Mouse (Mus musculus) gastrocnemius, postnatal 36 days (tissue): ENCODE data around the gene Lin7a. TPM values are rescaled to one million over a fixed set of nuclear protein-coding genes. Genes with fewer than 3 reads are reported as not detected.
"Not testable (repeated sequence)": the region's sequence is repeated elsewhere in the genome, so short reads cannot be mapped to it uniquely, and the experiment has no call there.

Experiments used
- DNase-seq, 2 experiments: peaks; one replicate each; pipeline ENCODE4 v3.0.0; 2022
- intact Hi-C: fragments of 180-260 bp; cut with DNase I; formaldehyde crosslinking; loops from one replicate; pipeline ENCODE4 v1.15.1; 2025
- total RNA-seq, 2 experiments: library from RNA; stranded (reverse); gene quantifications; 2 replicates each; pipeline ENCODE4 v1.2.3; 2021

Lin7a gene
- total RNA-seq, 2 experiments from 2014 or later: 1.3 to 1.5 TPM

DNA sequence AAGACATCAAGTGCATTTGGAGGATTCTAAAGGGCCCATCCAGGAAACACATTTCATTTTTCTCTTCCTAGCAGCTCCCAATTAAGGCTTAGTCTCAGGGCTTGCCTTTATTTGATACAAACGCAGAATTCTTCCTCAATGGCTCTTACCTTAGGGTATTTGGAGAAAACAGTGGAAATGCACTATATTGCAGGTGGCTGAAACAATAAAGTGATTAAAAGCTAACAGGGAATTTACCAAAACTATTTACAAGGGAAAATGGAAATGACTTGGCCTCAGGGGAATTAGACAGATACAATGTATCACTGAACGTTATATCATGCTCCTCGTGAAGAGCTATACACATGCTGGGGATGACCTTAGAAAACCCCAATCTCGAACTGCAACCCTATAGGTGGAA lies 35.3 kb upstream of the Lin7a start:
- intact Hi-C loops: no loop called here

GRCm38 (mm10) chr10:107237076-107237475 lies 34.4 kb upstream of the Lin7a start:
- intact Hi-C loops: no loop called here

More for the DNA sequence above, 35.3 kb upstream of the Lin7a start:
- no peak for DNase-seq

DNA sequence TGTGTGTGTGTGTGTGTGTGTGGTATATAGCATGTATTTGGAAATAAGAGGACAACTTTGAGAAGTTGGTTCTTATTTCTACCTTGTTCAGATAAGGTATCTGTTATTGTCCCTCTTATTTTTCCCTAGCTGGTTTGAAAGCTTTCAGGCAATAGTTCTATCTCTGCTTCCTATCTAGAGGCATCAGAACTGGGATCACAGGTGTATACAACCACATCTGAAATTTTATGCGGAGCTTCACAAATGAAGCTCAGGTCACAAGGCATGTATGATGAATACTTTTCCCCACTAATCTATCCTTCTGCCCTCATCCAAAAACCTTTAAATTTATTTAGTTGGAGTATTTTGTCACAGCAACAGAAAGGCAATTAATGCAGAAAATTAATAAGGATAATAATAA lies 33.8 kb upstream of the Lin7a start:
- DNase-seq: no peak

More at GRCm38 (mm10) chr10:107237076-107237475, 34.4 kb upstream of the Lin7a start:
- no peak for DNase-seq

GRCm38 (mm10) chr10:107238151-107238860 lies 33.2 kb upstream of the Lin7a start:
- DNase-seq: no peak

More for the DNA sequence above, 33.8 kb upstream of the Lin7a start:
- intact Hi-C loops: no loop called here

DNA sequence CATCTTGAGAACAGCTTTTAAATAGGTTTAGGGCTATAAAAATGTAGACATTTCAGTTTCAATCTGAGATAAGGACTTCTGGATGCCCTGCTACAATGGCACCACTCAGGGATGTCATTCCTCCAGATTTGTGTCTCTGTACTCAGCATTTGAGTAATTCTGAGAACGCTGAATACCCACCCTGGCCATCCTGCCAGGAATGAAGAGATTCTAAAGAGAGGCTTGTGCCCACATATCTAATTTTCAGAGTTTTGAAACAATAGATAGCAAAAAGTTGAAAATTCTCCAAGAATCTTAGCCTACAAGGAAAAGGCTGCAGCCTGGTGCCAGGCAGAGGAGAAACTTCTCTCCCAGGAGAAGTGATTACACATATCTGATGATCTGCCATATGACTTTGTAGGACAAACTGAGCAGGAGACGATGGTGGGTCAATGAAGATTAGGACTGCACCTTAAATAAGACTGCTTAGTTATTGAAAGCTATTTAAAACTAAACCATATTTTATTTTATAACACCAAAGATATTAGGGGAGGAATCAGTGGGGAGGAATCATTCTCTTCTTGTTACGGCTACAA lies 32.5 kb upstream of the Lin7a start:
- intact Hi-C loops: no loop called here
- no peak for DNase-seq

More at GRCm38 (mm10) chr10:107238151-107238860, 33.2 kb upstream of the Lin7a start:
- intact Hi-C loops: no loop called here

DNA sequence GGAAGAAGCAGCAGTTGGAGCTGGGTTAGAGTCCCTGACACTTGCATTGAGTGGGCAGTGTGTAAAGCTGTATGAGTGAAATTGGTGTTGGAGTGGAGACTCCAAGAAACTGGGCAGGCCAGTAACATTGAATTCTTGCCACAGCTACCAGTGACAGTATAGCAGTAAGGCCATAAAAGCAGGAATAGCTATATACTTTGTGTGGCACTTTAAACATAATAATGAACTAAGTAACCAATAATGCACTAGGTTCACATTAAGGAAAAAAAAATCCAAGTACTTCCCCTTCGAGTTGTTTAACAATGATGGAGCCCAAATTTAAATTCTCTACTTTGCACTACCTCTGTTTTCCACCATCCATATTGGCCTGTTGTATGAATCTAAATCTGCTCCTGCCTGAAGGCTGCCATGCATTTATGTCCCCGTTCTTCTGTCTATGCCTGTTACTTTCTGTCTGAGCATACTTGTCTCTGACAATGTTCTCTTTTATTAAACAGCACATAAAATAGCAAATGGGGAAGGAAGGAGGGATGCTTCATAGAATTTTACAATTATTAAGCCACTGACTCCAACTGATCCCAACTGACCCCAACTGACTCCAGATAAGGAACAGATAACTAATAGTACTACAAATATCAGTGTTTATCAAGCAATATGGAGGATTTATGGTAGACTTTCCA lies 31.7 kb upstream of the Lin7a start:
- no peak for DNase-seq
- intact Hi-C loops: no loop called here

GRCm38 (mm10) chr10:107240446-107240845 lies 31.0 kb upstream of the Lin7a start:
- intact Hi-C loops: no loop called here

DNA sequence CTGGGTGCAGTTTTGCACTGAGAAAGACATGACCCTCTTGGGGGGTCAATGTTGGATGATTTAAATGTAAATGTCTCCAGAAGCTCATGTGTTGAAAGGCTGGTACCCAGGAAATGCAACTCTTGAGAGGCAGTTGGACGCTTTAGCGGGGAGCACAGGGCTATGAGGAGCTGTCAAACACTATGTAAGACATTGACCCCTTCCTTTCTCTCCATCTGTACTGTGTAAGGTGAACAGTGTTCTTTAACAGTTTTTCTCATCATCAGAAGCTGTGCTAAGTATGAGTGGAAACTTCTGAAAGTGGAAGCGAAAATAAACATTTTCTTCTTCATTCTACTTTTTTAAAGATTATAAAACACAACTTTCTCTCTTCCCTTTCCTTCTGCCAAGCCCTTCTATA lies 30.5 kb upstream of the Lin7a start:
- no peak for DNase-seq
- intact Hi-C loops: no loop called here

More at GRCm38 (mm10) chr10:107240446-107240845, 31.0 kb upstream of the Lin7a start:
- DNase-seq: no peak

GRCm38 (mm10) chr10:107241406-107241805 lies 30.1 kb upstream of the Lin7a start:
- intact Hi-C loops: no loop called here

DNA sequence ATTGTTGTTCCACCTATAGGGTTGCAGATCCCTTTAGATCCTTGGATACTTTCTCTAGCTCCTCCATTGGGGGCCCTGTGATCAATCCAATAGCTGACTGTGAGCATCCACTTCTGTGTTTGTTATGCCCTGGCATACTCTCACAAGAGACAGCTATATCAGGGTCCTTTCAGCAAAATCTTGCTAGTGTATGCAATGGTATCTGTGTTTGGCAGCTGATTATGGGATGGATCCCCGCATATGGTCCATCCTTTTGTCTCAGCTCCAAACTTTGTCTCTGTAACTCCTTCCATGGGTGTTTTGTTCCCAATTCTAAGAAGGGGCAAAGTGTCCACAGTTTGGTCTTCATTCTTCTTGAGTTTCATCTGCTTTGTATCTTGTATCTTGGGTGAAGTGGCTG lies 29.5 kb upstream of the Lin7a start:
- intact Hi-C loops, DNase-seq: not testable (repeated sequence)

More at GRCm38 (mm10) chr10:107241406-107241805, 30.1 kb upstream of the Lin7a start:
- DNase-seq: no peak

GRCm38 (mm10) chr10:107242696-107243400 lies 28.6 kb upstream of the Lin7a start:
- intact Hi-C loops: no loop called here
- no peak for DNase-seq

GRCm38 (mm10) chr10:107244211-107244610 lies 27.3 kb upstream of the Lin7a start:
- intact Hi-C loops: no loop called here
- DNase-seq: no peak

GRCm38 (mm10) chr10:107244691-107245530 lies 26.6 kb upstream of the Lin7a start:
- intact Hi-C loops: no loop called here
- DNase-seq: no peak

- intact Hi-C loops: no loop called here
- DNase-seq: no peak
Observed at GRCm38 (mm10) chr10:107245531-107245840, 26.0 kb upstream of the Lin7a start.

DNA sequence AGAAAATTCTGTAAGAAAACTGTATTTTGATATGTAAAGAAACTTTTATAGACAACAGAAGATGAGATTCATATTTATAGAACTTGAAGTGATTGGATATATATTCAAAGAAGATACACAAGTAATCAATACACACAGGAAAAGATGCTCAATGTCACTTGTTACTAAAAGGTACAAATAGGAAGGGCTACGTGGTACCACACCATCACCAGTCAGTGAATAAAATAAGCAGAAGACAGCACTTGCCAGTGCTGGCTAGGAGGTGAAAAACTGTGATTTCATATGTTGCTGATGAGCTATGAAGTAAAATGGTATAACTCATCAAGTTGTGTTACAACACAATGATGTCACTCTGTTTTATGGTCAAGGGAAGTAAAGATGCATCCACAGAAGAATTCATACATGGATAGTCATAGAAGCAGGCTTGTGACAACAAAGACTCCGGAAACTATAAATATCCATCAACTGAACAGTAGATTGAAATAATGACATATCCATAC lies 25.5 kb upstream of the Lin7a start:
- intact Hi-C loops: no loop called here
- no peak for DNase-seq

GRCm38 (mm10) chr10:107247001-107247670 lies 24.4 kb upstream of the Lin7a start:
- DNase-seq: no peak
- intact Hi-C loops: no loop called here

DNA sequence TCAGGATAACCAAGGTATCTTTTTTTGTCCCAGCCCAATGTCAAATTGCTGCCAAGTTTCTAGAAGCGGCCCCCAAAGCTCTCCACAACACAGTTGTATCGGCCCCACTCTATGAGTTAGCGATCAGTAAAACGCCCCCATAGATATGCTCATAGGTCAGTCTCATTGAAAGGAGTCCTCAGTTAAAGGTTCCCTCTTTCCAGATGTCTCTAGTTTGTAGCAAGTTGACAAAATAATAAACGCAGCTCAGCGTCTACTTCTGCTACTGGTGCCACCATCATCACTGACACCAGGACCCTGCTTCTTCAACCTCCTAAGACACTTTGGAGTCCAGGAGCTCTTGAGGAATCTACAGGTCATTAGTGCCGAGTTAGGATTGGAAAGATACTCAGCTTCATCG lies 23.0 kb upstream of the Lin7a start:
- intact Hi-C loops: no loop called here
- DNase-seq: no peak

- DNase-seq: no peak
- intact Hi-C loops: no loop called here
Observed at GRCm38 (mm10) chr10:107249056-107249455, 22.4 kb upstream of the Lin7a start.

- intact Hi-C loops: no loop called here
- no peak for DNase-seq
Observed at GRCm38 (mm10) chr10:107249606-107250186, 21.8 kb upstream of the Lin7a start.
